Comparison of ENCODE assay signal across 8 mouse cellular contexts in the genomic region with DNA sequence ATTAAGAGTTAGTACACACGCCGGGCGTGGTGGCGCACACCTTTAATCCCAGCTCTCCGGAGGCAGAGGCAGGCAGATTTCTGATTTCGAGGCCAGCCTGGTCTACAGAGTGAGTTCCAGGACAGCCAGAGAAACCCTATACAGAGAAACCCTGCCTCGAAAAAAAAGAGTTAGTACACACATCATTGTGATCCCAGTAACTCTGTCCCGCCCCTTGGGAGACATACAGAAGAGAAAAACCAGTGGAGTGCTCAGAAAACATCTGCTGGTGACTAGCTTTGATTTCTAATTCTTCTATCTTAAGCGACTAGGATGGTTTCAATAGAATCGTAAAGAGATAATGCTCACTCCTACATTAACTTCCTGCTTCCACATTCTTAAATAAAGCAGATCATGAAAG. TPM values are rescaled to one million over a fixed set of nuclear protein-coding genes. Genes with fewer than 3 reads are reported as not detected.
DNase-seq lines count a peak whose midpoint lies in the region; ATAC-seq and TF ChIP-seq lines count a peak whose summit lies in the region.
"Not testable (repeated sequence)": the region's sequence is repeated elsewhere in the genome, so short reads cannot be mapped to it uniquely, and the experiment has no call there.
"Had no signal": no experiment of that assay in that cellular context is flagged by ENCODE, and none has a peak within 500 bp of the region (broad histone marks: within the 10 kb centered on the region; RNA-seq: fewer than 3 reads in every experiment).

No protein-coding gene starts in this region.

- not testable (repeated sequence) for H3K9me3 ChIP-seq in forebrain, embryonic 15.5 days; heart, postnatal 0 days (replicated peaks; ENCODE audit: control insufficient read depth, low read length); intestine, embryonic 16.5 days (ENCODE audit: control insufficient read depth, low read length); liver, embryonic 11.5 days (ENCODE audit: control insufficient read depth, low read length); midbrain, embryonic 10.5 days (replicated peaks); neural tube, embryonic 13.5 days

- H3K4me2 ChIP-seq in forebrain, embryonic 15.5 days (replicated peaks): peak overlapping the region; percentile 91
- H3K4me2 ChIP-seq in heart, postnatal 0 days (ENCODE audit: low read depth, low read length): peak overlapping the region; percentile 70
- peak overlapping the region; percentile 44; the same call in 1 of the 2 replicates for H3K4me2 ChIP-seq in intestine, embryonic 16.5 days (ENCODE audit: low read depth, low read length)
- H3K4me2 ChIP-seq in liver, embryonic 11.5 days: peak overlapping the region; percentile 78
- peak overlapping the region; percentile 65 for H3K4me2 ChIP-seq in neural tube, embryonic 13.5 days

- not testable (repeated sequence) for H3K27me3 ChIP-seq in forebrain, embryonic 15.5 days; heart, postnatal 0 days (ENCODE audit: control insufficient read depth, insufficient read depth, low read length); intestine, embryonic 16.5 days (replicated peaks; ENCODE audit: control insufficient read depth, insufficient read depth, low read length); liver, embryonic 11.5 days (replicated peaks; ENCODE audit: control insufficient read depth, insufficient read depth, low read length); midbrain, embryonic 10.5 days (ENCODE audit: low read depth, poor library complexity, severe bottlenecking); neural tube, embryonic 13.5 days

- H3K4me1 ChIP-seq in forebrain, embryonic 15.5 days; heart, postnatal 0 days (ENCODE audit: control insufficient read depth, insufficient read depth); intestine, embryonic 16.5 days (ENCODE audit: control insufficient read depth, insufficient read depth, low read length); liver, embryonic 11.5 days (replicated peaks; ENCODE audit: control insufficient read depth, insufficient read depth, low read length); midbrain, embryonic 10.5 days; neural tube, embryonic 13.5 days (replicated peaks): not testable (repeated sequence)

- TF ChIP-seq CTCF in heart, postnatal 0 days (IDR thresholded peaks at IDR 0.05; ENCODE audit: low read depth): not testable (repeated sequence)

- not testable (repeated sequence) for H3K36me3 ChIP-seq in forebrain, embryonic 15.5 days; heart, postnatal 0 days (replicated peaks; ENCODE audit: control insufficient read depth, insufficient read depth, low read length); intestine, embryonic 16.5 days (ENCODE audit: control insufficient read depth, insufficient read depth, low read length); liver, embryonic 11.5 days (ENCODE audit: control insufficient read depth, insufficient read depth, low read length); midbrain, embryonic 10.5 days; neural tube, embryonic 13.5 days

- peak; percentile 26 for ATAC-seq in forebrain, embryonic 15.5 days (replicated peaks)
- not testable (repeated sequence) for ATAC-seq in heart, postnatal 0 days (ENCODE audit: insufficient read depth, low read depth); liver, embryonic 11.5 days (replicated peaks; ENCODE audit: low FRiP score)
- ATAC-seq in intestine, embryonic 16.5 days: peak; percentile 16; the same call in 1 of the 2 replicates
- peak; percentile 60 for ATAC-seq in neural tube, embryonic 13.5 days (ENCODE audit: low read depth)

- WGBS in forebrain, embryonic 15.5 days: 82% methylated on average over 10 of the region's 10 CpGs
- 71% methylated on average over 10 of the region's 10 CpGs for WGBS in heart, postnatal 0 days
- 74% methylated on average over 10 of the region's 10 CpGs for WGBS in intestine, embryonic 16.5 days
- WGBS in liver, embryonic 11.5 days: 73% methylated on average over 10 of the region's 10 CpGs
- WGBS in midbrain, embryonic 10.5 days: 80% methylated on average over 10 of the region's 10 CpGs
- WGBS in neural tube, embryonic 13.5 days: 79% methylated on average over 10 of the region's 10 CpGs

- H3K9ac ChIP-seq in forebrain, embryonic 15.5 days (replicated peaks); heart, postnatal 0 days (replicated peaks; ENCODE audit: low read depth, low read length); intestine, embryonic 16.5 days (ENCODE audit: low read depth, low read length); liver, embryonic 11.5 days (ENCODE audit: low read depth, low read length); neural tube, embryonic 13.5 days: not testable (repeated sequence)

- DNase-seq in cerebellum, adult 9-11 months: peak; percentile 19
- DNase-seq in heart, postnatal 0 days (ENCODE audit: low spot score); liver, embryonic 11.5 days (ENCODE audit: low spot score); midbrain, embryonic 10.5 days (ENCODE audit: low spot score): not testable (repeated sequence)

- not testable (repeated sequence) for H3K27ac ChIP-seq in forebrain, embryonic 15.5 days (replicated peaks); heart, postnatal 0 days (ENCODE audit: low read depth); intestine, embryonic 16.5 days (ENCODE audit: low read length); liver, embryonic 11.5 days (ENCODE audit: low read depth, low read length); neural tube, embryonic 13.5 days (replicated peaks)
- peak overlapping the region; percentile 83; the same call in 1 of the 2 replicates for H3K27ac ChIP-seq in midbrain, embryonic 10.5 days (replicated peaks)

- H3K4me3 ChIP-seq in forebrain, embryonic 15.5 days: peak overlapping the region; percentile 63
- H3K4me3 ChIP-seq in heart, postnatal 0 days (ENCODE audit: low read depth, low read length): peak overlapping the region; percentile 80; the same call in 1 of the 2 replicates
- H3K4me3 ChIP-seq in intestine, embryonic 16.5 days (ENCODE audit: low read length); liver, embryonic 11.5 days (ENCODE audit: low read depth, low read length): not testable (repeated sequence)
- H3K4me3 ChIP-seq in midbrain, embryonic 10.5 days: peak overlapping the region; percentile 64
- H3K4me3 ChIP-seq in neural tube, embryonic 13.5 days: peak overlapping the region; percentile 59

- TF ChIP-seq EP300 in heart, postnatal 0 days (IDR thresholded peaks at IDR 0.05; ENCODE audit: low read depth): not testable (repeated sequence)

RNA-seq across cellular contexts. Expression of a gene that starts 6.0 kb away (rescaled TPM):
- 3.5 and 3.6 TPM in 2 replicates for polyA plus RNA-seq in forebrain, embryonic 15.5 days (2015; fragmentation: Nextera tagmentation; extraction: Ambion mirVana)
- total RNA-seq in heart, postnatal 0 days (2014; rRNA removed; ENCODE audit: low replicate concordance): 0.08 and 0.11 TPM in 2 replicates
- 1.2 TPM in 2 replicates for polyA plus RNA-seq in heart, postnatal 0 days (2015; fragmentation: Nextera tagmentation; extraction: Ambion mirVana)
- polyA plus RNA-seq in intestine, embryonic 16.5 days (2015; fragmentation: Nextera tagmentation; extraction: Ambion mirVana): 1.4 TPM in 2 replicates
- polyA plus RNA-seq in liver, embryonic 11.5 days (2014; fragmentation: Nextera tagmentation; extraction: Ambion mirVana): 1.3 and 1.8 TPM in 2 replicates
- 1.5 and 1.8 TPM in 2 replicates for polyA plus RNA-seq in midbrain, embryonic 10.5 days (2016; fragmentation: Nextera tagmentation; extraction: Ambion mirVana)
- polyA plus RNA-seq in neural tube, embryonic 13.5 days (2015; fragmentation: Nextera tagmentation; extraction: Ambion mirVana): 3.8 and 5.0 TPM in 2 replicates

RNA-seq across cellular contexts. Expression of a gene that starts 11.4 kb away (rescaled TPM):
- 0.08 and 0.18 TPM in 2 replicates for polyA plus RNA-seq in forebrain, embryonic 15.5 days (2015; fragmentation: Nextera tagmentation; extraction: Ambion mirVana)
- 0.15 TPM in 1 of 2 replicates, not detected in the other for total RNA-seq in heart, postnatal 0 days (2014; rRNA removed; ENCODE audit: low replicate concordance)
- 0.16 and 0.22 TPM in 2 replicates for polyA plus RNA-seq in heart, postnatal 0 days (2015; fragmentation: Nextera tagmentation; extraction: Ambion mirVana)
- 0.16 and 0.43 TPM in 2 replicates for polyA plus RNA-seq in intestine, embryonic 16.5 days (2015; fragmentation: Nextera tagmentation; extraction: Ambion mirVana)
- polyA plus RNA-seq in liver, embryonic 11.5 days (2014; fragmentation: Nextera tagmentation; extraction: Ambion mirVana): 0.08 and 0.48 TPM in 2 replicates
- 0.15 and 0.19 TPM in 2 replicates for polyA plus RNA-seq in midbrain, embryonic 10.5 days (2016; fragmentation: Nextera tagmentation; extraction: Ambion mirVana)
- 0.14 TPM in 1 of 2 replicates, not detected in the other for polyA plus RNA-seq in neural tube, embryonic 13.5 days (2015; fragmentation: Nextera tagmentation; extraction: Ambion mirVana)
- total RNA-seq: left cerebral cortex, postnatal 10 days had no signal

RNA-seq across cellular contexts. Expression of a gene that starts 19.1 kb away (rescaled TPM):
- 1.1 and 1.9 TPM in 2 replicates for polyA plus RNA-seq in forebrain, embryonic 15.5 days (2015; fragmentation: Nextera tagmentation; extraction: Ambion mirVana)
- 1.3 TPM in 1 of 2 replicates, not detected in the other for total RNA-seq in heart, postnatal 0 days (2014; rRNA removed; ENCODE audit: low replicate concordance)
- 0.60 and 0.89 TPM in 2 replicates for polyA plus RNA-seq in heart, postnatal 0 days (2015; fragmentation: Nextera tagmentation; extraction: Ambion mirVana)
- polyA plus RNA-seq in intestine, embryonic 16.5 days (2015; fragmentation: Nextera tagmentation; extraction: Ambion mirVana): 2.1 and 2.7 TPM in 2 replicates
- 2.3 and 3.6 TPM in 2 replicates for polyA plus RNA-seq in liver, embryonic 11.5 days (2014; fragmentation: Nextera tagmentation; extraction: Ambion mirVana)
- 2.6 and 3.1 TPM in 2 replicates for polyA plus RNA-seq in midbrain, embryonic 10.5 days (2016; fragmentation: Nextera tagmentation; extraction: Ambion mirVana)
- polyA plus RNA-seq in neural tube, embryonic 13.5 days (2015; fragmentation: Nextera tagmentation; extraction: Ambion mirVana): 2.1 and 2.5 TPM in 2 replicates

RNA-seq across cellular contexts. Expression of a gene that starts 29.7 kb away (rescaled TPM):
- 10.7 and 11.4 TPM in 2 replicates for polyA plus RNA-seq in forebrain, embryonic 15.5 days (2015; fragmentation: Nextera tagmentation; extraction: Ambion mirVana)
- 2.8 TPM in 1 of 2 replicates, not detected in the other for total RNA-seq in heart, postnatal 0 days (2014; rRNA removed; ENCODE audit: low replicate concordance)
- polyA plus RNA-seq in heart, postnatal 0 days (2015; fragmentation: Nextera tagmentation; extraction: Ambion mirVana): 2.4 and 2.6 TPM in 2 replicates
- polyA plus RNA-seq in intestine, embryonic 16.5 days (2015; fragmentation: Nextera tagmentation; extraction: Ambion mirVana): 2.2 and 2.6 TPM in 2 replicates
- 2.7 and 4.1 TPM in 2 replicates for polyA plus RNA-seq in liver, embryonic 11.5 days (2014; fragmentation: Nextera tagmentation; extraction: Ambion mirVana)
- polyA plus RNA-seq in midbrain, embryonic 10.5 days (2016; fragmentation: Nextera tagmentation; extraction: Ambion mirVana): 5.6 and 7.5 TPM in 2 replicates
- 9.6 and 9.9 TPM in 2 replicates for polyA plus RNA-seq in neural tube, embryonic 13.5 days (2015; fragmentation: Nextera tagmentation; extraction: Ambion mirVana)

RNA-seq across cellular contexts. Expression of a gene that starts 45.5 kb away (rescaled TPM):
- 6.6 and 7.8 TPM in 2 replicates for polyA plus RNA-seq in forebrain, embryonic 15.5 days (2015; fragmentation: Nextera tagmentation; extraction: Ambion mirVana)
- total RNA-seq in heart, postnatal 0 days (2014; rRNA removed; ENCODE audit: low replicate concordance): 0.73 and 1.4 TPM in 2 replicates
- polyA plus RNA-seq in heart, postnatal 0 days (2015; fragmentation: Nextera tagmentation; extraction: Ambion mirVana): 3.2 and 3.5 TPM in 2 replicates
- polyA plus RNA-seq in intestine, embryonic 16.5 days (2015; fragmentation: Nextera tagmentation; extraction: Ambion mirVana): 6.8 and 6.9 TPM in 2 replicates
- 2.3 and 2.7 TPM in 2 replicates for polyA plus RNA-seq in liver, embryonic 11.5 days (2014; fragmentation: Nextera tagmentation; extraction: Ambion mirVana)
- polyA plus RNA-seq in midbrain, embryonic 10.5 days (2016; fragmentation: Nextera tagmentation; extraction: Ambion mirVana): 6.7 and 6.8 TPM in 2 replicates
- polyA plus RNA-seq in neural tube, embryonic 13.5 days (2015; fragmentation: Nextera tagmentation; extraction: Ambion mirVana): 7.1 and 7.5 TPM in 2 replicates
